Mouse (Mus musculus): ENCODE data around the gene Tnks1bp1.

GRCm38 (mm10) chr2:85103201-85103600 lies 55.4 kb downstream of the Tnks1bp1 start:
- TF ChIP-seq POLR2A (IDR thresholded peaks at IDR 0.05; ENCODE audit: control insufficient read depth, extremely low read depth, insufficient read depth, low read length, poor library complexity) (no peak), CTCF (IDR thresholded peaks at IDR 0.05; ENCODE audit: borderline replicate concordance, control insufficient read depth, extremely low read depth, insufficient read depth, low read length, poor library complexity) (no peak)

Data from thymus, adult 2 months (tissue).